Mouse (Mus musculus) megakaryocyte, embryonic 14.5 days (primary cell): ENCODE results near the gene Tmem192.

Experiments used
- FLI1 ChIP-seq: IDR thresholded peaks from 2 replicates; pipeline ENCODE4 v1.6.1; 2012; ENCODE audit warnings: low read length, inconsistent platforms, mixed read lengths
- GATA1 ChIP-seq: IDR thresholded peaks from 3 replicates; pipeline ENCODE4 v1.6.1; 2012; ENCODE audit warnings: mixed read lengths, low read length, inconsistent platforms, borderline replicate concordance

DNA sequence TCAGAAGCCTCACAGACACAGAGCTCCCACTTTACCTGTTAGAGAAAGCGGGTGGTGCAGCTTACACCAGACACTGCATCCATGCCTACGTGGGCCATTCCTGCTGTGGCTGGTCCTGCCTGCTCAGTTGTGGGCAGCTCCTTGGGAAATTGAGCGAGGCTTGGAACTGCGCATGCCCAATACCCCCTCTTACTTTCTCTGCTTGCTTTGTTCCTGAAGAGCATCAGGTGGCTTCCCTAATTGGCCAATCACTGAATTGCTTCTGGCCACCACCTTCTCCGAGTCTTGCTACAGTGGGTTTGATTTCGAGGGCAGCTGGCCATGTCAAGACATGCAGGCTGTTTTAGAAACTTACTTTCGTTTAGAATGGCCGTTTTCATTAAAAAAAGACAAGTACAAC is 71.4 kb downstream of the Tmem192 start, which contains the start of the genes Trim61 and Trim60:
- TF ChIP-seq GATA1 (no peak), FLI1 (no peak)
